Mouse (Mus musculus) brown adipose tissue, adult 24 weeks (tissue): ENCODE results near the gene Pdxk. TPM values are rescaled to one million over a fixed set of nuclear protein-coding genes. Genes with fewer than 3 reads are reported as not detected.
A peak's percentile ranks its signal among the peaks of the same experiment; 100 is the strongest.
"Not testable (repeated sequence)": the region's sequence is repeated elsewhere in the genome, so short reads cannot be mapped to it uniquely, and the experiment has no call there.

Experiments
- H3K27ac ChIP-seq: fragments of 200-500 bp; replicated peaks from 2 replicates; pipeline ENCODE4 v1.5.1; 2012; ENCODE audit warnings: low read depth, mild to moderate bottlenecking, low read length
- H3K4me1 ChIP-seq: fragments of 200-500 bp; 2 replicates; pipeline ENCODE4 v1.6.1; 2012; ENCODE audit warnings: low read length, mixed read lengths; ENCODE audit not compliant: control insufficient read depth, insufficient read depth, insufficient read length
- H3K4me3 ChIP-seq: fragments of 200-500 bp; 2 replicates; pipeline ENCODE4 v1.5.1; 2012; ENCODE audit warnings: low read depth, mild to moderate bottlenecking, low read length, moderate library complexity; ENCODE audit not compliant: insufficient read depth
- polyA plus RNA-seq: library from polyadenylated mRNA; stranded (reverse); fragments of >200 nt; gene quantifications from 2 replicates; pipeline ENCODE4 v1.2.4, GENCODE M21; 2012; ENCODE audit not compliant: missing spikeins, insufficient read depth, insufficient read length

The Pdxk gene
- polyA plus RNA-seq, 1 experiment: 28.2 TPM

DNA sequence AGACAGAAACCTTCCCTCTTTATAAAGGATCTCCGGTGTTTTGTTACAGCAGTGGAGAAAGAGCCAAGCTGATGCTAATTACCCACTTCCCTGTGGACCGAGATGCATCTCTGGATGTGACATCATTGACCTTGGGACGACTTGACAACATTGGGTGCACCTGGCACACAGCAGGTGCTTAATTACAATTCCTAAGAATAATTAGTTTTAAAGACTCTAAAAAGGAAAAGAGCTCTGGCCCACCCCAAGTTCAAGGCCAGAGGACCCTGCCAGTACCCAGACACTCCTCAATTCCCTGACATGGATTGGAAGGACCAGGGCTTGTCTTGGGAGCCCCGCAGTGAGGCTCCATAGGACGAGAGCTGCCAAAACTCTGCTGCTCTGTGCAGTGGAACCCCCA, 23.2 kb downstream of the Pdxk start:
- Histone ChIP-seq H3K4me1 (no peaks in the 10 kb centered on the region), H3K4me3 (no peak overlapping the region), H3K27ac (no peak overlapping the region)

DNA sequence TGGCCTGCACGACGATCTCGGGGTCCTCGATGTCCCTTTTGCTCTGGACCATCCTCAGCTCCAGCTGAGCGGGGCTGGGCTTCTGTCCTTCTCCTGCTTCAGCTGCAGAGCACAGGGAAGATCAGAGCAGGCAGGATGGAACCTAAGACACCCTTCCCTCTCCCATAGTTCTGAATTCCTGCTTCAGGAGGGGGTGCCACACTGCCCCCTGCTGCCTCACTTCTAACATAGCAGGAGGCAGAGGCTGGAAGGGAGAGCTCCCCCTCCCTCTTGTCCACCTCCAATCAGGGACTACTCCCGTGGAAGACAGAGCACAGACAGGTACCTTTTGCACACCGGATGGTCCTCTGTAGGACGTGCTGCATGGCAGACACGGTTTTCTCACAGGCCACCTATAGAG, 24.0 kb downstream of the Pdxk start:
- no peak overlapping the region for H3K4me3 ChIP-seq
- H3K27ac ChIP-seq: no peak overlapping the region
- H3K4me1 ChIP-seq: no peaks in the 10 kb centered on the region

DNA sequence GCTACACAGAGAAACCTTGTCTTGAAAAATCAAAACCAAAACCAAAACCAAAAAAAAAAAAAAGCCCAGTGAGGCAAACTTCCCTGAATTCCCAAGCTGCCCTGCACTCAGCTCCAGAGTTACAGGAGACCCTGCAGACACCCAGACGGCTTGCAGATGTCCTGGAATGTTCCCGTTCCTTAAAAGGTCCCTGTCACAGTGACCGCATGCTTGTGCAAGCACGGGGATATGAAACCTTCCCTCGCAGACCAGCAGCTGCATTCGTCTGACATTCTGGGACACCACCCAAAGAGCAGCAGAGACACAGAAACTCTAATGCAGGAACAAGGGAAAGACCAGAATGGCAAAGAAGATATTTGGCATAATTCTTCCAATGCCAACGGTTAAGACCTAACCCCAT, 24.8 kb downstream of the Pdxk start:
- Histone ChIP-seq H3K4me3 (no peak overlapping the region), H3K4me1 (no peaks in the 10 kb centered on the region), H3K27ac (no peak overlapping the region)

DNA sequence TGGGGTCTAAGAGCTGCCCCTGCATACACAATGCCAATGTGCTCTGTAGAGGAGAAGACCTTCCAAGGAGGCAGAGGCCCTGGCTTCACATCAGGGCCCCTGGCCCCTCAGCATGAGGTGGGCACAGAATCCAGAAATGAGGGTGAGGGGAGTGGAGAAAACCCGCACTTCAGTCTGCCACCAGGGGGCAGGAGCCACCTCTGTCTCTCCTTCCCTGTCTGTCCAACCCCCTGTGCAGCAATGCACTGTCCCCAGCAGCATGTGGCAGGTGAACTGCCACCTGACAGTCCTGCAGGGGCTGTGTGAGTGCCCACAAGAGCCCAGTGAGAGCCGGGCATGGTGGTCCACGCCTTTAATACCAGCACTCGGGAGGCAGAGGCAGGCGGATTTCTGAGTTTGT, 25.2 kb downstream of the Pdxk start:
- no peaks in the 10 kb centered on the region for H3K4me1 ChIP-seq
- H3K27ac ChIP-seq: no peak overlapping the region

DNA sequence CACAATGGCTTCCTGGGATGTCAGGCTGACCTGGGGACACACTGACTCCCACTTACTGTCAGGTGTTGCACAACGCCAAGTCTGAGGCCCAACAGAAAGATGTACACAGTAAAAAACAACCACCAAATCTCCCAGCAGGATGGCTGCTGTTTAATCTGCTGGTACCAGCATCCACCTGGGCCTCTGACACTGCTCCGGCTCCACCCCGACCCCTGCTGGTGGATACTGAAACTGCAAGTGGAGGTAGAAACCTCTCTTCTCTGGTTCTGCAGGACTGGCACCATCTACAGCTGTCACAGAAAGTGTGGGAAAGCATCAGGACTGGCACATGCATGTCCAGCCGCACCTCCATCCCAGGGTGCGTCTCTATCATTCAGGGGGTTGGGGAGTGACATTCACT, 26.7 kb downstream of the Pdxk start:
- Histone ChIP-seq H3K4me1 (no peaks in the 10 kb centered on the region), H3K4me3 (no peak overlapping the region), H3K27ac (no peak overlapping the region)

More for the DNA sequence above, 25.2 kb downstream of the Pdxk start:
- no peak overlapping the region for H3K4me3 ChIP-seq

DNA sequence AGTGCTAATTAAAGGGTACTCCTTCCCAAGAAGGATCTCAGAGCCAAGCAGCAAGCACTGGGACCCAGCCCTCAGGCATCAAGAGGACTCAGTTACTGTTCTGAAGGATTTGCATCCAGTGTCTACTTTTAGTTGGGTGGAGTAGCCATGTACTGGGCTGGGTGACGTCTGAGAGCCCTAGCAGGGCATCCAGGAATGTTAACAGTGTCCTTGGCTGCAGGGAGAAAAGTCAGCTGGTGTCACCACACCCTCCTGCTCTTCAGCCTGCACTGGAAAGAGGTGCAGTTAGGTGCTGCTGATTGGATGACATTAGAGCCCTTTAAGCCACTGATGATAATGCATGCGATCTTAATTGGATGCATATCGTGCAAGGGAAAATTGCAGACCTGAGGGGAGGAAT, 31.9 kb downstream of the Pdxk start:
- Histone ChIP-seq H3K27ac (no peak overlapping the region), H3K4me3 (no peak overlapping the region)

DNA sequence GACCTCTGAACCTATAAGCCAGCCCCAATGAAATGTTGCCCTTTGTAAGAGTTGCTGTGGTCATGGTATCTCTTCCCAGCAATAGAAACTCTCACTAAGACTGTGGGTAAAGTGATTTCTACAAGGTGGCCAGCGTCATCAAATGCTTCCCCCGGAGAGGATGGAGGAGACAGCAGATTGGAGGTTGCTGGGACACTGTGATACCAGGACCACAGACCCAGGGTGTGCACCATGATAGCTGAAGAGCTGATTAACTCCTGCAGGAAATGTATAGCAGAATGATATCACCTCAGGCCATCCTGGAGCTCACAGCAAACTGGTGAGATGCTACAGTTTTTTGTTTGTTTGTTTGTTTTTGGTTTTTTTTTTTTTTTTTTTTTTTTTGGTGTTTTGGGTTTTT, 35.0 kb downstream of the Pdxk start:
- Histone ChIP-seq H3K27ac (no peak overlapping the region), H3K4me3 (no peak overlapping the region), H3K4me1 (peaks cover 4% of the 10 kb centered on the region; the same call in 1 of the 2 replicates)

More for the DNA sequence above, 31.9 kb downstream of the Pdxk start:
- H3K4me1 ChIP-seq: no peaks in the 10 kb centered on the region

DNA sequence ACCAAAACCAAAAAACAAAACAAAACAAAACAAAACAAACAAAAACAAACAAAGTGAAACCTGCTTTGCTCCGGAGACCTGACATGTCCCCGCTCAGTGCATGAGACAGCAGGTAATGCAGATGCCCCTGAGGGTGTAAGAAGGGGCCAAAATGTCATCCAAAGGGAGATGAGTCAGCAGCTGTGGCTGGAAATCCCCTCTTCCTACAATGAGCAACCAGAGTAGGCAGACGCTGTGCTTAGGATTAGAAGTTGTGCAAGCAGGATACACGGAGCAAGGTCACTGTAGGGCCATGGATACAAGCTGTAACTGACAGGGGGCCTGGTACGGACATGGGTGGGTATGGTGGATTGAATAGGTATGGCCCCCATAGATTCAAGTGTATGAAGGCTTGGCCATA, 35.6 kb downstream of the Pdxk start:
- Histone ChIP-seq H3K27ac (no peak overlapping the region), H3K4me3 (no peak overlapping the region), H3K4me1 (peaks cover 4% of the 10 kb centered on the region; the same call in 1 of the 2 replicates)

DNA sequence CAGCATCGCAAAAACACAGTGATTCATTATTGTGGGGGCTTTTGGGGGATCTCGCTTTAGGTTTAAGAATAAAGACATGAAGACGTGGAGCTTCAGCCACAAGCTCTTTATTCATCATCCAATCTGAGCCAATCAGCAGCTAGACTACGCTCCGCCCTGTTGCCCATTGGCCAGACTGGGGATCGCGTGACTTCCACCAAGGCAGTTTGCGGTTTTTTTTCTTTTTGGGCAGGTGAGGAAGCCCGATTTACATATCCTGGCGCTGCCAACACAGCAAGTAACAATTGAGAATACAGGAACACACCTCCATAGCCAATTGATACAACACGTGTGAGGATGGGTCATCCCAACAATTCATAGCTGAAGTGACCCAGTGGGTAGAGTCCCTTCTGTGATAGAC, 36.7 kb downstream of the Pdxk start:
- Histone ChIP-seq H3K4me3 (no peak overlapping the region), H3K27ac (no peak overlapping the region), H3K4me1 (peaks cover 4% of the 10 kb centered on the region; the same call in 1 of the 2 replicates)

DNA sequence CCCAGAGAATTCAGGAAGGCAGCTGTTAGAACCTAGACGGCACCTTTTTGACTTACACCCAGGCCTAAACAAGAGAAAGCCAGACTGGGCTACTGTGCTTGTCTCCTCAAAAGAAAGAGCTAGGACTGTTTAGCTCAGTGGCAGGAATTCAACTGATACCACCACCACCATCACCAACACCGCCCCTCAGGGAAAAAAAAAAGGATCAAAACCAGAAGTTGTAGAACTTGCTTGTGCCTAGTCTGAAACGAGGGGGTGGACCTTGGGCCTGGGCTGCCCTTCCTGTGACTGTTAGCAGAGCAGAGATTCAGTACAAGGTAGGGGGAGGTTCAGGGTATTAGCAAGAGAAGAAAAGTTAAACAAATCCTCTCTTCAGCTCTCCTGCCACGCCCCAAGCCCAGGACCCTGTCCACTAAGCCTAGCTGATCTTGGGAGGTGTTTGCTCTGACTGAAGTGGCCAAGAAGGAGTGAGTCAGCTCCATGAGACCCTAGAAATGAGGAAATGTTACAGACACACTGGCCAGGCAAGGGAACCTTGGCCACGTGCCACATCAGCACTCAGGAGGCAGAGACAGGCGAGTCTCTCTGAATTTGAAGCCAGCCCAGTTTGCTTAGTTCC, 38.5 kb downstream of the Pdxk start:
- Histone ChIP-seq H3K27ac (peak overlapping the region; percentile 62), H3K4me1 (peaks cover 4% of the 10 kb centered on the region; the same call in 1 of the 2 replicates), H3K4me3 (peak overlapping the region; percentile 94)

DNA sequence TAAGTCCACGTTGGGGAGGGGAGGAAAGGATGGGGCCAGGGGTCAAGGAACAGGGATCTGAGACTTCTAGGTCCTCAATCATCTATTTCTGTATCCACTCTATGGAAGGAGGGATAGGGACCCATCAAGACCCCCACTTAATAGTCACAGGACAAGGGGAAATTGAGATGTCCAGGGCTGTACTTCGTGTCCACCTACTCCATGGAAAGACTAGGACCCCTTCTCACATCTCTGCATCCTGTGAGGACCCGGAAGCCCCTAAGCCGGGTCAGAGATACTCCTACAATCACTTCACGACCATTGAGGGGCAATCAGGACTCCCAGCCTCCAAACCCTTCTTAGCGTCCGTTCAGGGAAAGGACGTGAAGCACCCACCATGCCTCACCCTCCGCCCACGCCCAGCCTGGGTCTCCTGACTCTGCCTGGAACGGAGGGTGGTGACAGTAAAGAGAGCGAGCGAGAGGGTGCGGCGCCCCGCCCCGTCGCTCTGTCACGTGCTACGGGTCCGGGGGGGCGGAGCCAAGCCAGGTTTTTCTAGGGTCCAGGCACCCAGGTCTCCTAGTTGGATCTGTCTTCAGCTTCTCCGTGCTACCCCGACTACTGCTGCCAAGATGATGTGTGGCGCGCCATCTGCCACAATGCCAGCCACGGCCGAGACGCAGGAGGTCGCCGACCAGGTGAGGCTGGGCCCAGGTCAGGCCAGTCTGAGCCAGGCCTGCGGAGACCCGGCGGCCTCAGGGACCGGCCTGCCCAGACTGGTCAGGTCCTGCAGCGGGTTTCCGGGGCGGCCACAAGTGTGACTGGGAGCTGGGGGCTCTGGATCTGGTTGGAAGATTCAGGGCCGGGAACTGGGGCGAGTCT, 39.4 kb downstream of the Pdxk start, which contains the start of gene Cstb:
Gene Cstb (plus strand): TSS at position 489 of the 861 bp plus-strand sequence.
- Histone ChIP-seq H3K4me3 (peak within 1 kb of the TSS; percentile 94), H3K27ac (peak within 1 kb of the TSS; percentile 62), H3K4me1 (peaks cover 4% of the 10 kb centered on the region; the same call in 1 of the 2 replicates)

DNA sequence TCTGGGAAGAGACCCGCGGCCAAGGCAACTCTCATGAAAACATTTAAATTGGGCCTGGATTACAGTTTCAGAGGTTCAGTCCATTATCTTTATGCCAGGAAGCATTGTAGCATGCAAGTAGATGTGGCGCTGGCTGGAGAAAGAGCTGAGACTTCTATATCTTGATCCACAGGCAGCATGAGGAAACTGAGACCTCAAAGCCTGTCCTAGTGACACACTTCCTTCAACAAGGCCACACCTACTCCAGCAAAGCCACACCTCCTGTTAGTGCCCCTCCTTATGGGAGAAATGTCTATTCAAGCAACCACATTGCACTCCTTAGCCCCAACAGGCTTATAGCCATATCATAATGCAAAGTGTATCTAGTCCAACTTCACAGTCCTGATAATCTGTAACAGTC, 42.2 kb downstream of the Pdxk start:
- Histone ChIP-seq H3K4me3 (no peak overlapping the region), H3K27ac (no peak overlapping the region), H3K4me1 (peaks cover 4% of the 10 kb centered on the region; the same call in 1 of the 2 replicates)

DNA sequence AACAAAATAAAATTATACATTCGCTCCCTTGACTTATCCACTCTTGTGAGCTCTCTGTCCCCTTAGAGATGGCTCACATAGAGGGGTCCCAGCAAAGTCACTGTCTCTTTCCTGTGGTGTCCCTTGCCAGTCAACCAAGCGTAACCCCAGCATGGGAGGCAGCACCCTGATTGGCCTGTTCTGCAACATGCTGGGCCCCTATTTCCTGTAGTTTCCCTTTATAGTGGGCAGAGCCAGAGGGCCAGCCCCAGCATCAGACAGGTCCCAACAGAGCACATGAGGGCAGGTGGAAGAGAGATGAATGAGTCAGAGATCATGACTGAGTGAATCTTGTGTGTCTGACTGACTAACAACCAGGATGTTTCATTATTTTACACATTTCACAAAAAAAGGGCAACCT, 43.8 kb downstream of the Pdxk start:
- Histone ChIP-seq H3K27ac (no peak overlapping the region), H3K4me3 (no peak overlapping the region), H3K4me1 (no peaks in the 10 kb centered on the region)

DNA sequence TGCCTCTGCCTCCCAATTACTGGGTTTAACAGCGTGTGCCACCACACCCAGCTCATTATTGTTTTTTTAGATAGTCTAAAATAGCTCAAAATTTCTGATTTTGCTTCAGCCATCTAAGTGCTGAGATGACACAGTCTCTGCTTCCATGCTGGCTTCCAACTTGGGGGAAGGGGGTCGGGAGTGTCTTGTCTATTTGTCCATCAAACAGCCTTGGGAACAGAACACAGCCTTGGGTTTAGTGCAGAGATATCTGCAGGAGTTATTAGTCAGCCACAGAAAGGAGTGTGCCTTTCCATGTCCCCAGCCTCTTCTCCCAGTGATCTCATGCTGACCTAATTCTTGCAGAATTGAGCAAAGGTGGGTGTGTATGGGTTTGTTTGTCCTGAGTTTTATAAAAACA, 46.0 kb downstream of the Pdxk start:
- H3K27ac ChIP-seq: no peak overlapping the region
- no peak overlapping the region for H3K4me3 ChIP-seq
- H3K4me1 ChIP-seq: no peaks in the 10 kb centered on the region

DNA sequence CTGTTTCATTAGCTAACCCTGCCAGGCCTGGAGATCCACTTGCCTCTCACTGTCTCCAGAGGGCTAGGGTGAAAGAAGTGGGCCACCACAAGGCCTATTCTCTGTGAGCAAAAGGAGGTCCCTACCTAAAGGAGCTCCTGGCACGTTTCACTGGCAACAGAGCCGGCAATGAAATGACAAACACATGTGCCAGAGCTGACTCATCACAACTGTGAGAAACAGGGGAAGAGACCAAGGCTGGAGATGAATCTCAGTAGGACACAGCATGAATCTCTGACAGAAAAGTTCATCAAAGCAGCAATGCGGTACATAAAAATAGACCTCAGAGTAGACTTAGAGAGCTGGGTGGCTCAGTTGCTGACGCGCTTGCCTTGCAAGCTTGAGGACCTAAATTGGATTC, 46.9 kb downstream of the Pdxk start:
- Histone ChIP-seq H3K4me3 (no peak overlapping the region), H3K27ac (no peak overlapping the region), H3K4me1 (no peaks in the 10 kb centered on the region)

DNA sequence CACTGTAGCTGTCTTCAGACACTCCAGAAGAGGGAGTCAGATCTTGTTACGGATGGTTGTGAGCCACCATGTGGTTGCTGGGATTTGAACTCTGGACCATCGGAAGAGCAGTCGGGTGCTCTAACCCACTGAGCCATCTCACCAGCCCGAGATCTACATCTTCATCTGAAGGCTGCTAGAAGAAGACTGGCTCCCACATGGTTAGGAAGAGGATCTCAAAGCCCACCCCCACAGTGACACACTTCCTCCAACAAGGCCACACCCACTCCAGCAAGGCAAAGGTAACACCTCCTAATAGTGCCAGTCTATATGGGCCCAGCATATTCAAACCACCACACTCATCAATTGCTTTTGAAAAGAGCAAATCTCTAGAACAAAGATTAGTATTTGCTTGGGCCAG, 49.8 kb downstream of the Pdxk start:
- H3K4me3 ChIP-seq, H3K4me1 ChIP-seq, H3K27ac ChIP-seq: not testable (repeated sequence)
